Mouse (Mus musculus) bone marrow macrophage, adult 2 months (primary cell): ENCODE measurements around the gene Akirin1.

ENCODE experiments used
- CTCF ChIP-seq: IDR thresholded peaks from 2 replicates; pipeline ENCODE4 v1.5.1; 2012; ENCODE audit warnings: low read depth, mild to moderate bottlenecking, low read length, moderate library complexity
- POLR2A ChIP-seq: IDR thresholded peaks from 2 replicates; pipeline ENCODE4 v1.6.1; 2012; ENCODE audit warnings: mild to moderate bottlenecking, low read depth, low read length, borderline replicate concordance

- TF ChIP-seq POLR2A (no peak), CTCF (no peak)
Measured at GRCm38 (mm10) chr4:123750707-123751312, 665 bp upstream of the Akirin1 start.
